Mouse (Mus musculus) stomach, embryonic 16.5 days (tissue): Measurements from ENCODE around the gene Snx18. TPM values are rescaled to one million over a fixed set of nuclear protein-coding genes. Genes with fewer than 3 reads are reported as not detected.

Experiments used
- ATAC-seq: fragments of 200-750 bp; cut with Nextera tagmentation; 2 replicates; pipeline ENCODE4 v1.8.0; 2017; ENCODE audit warnings: moderate number of reproducible peaks, moderate TSS enrichment; ENCODE audit not compliant: insufficient read depth, low FRiP score
- H3K27ac ChIP-seq: fragments of 300-500 bp; sonication (generic); 2 replicates; pipeline ENCODE4 v1.5.1; 2014; ENCODE audit warnings: low read length
- H3K27me3 ChIP-seq: fragments of 300-500 bp; sonication (generic); 2 replicates; pipeline ENCODE4 v1.6.1; 2014; ENCODE audit warnings: low read length, control low read depth, mixed read lengths; ENCODE audit not compliant: control insufficient read depth, insufficient read depth
- H3K36me3 ChIP-seq: fragments of 300-500 bp; sonication (generic); 2 replicates; pipeline ENCODE4 v1.6.1; 2014; ENCODE audit warnings: low read length; ENCODE audit not compliant: control insufficient read depth, insufficient read depth
- H3K4me1 ChIP-seq: fragments of 300-500 bp; sonication (generic); 2 replicates; pipeline ENCODE4 v1.6.1; 2014; ENCODE audit warnings: low read length, control low read depth, mixed read lengths; ENCODE audit not compliant: control insufficient read depth, insufficient read depth
- H3K4me2 ChIP-seq: fragments of 300-500 bp; sonication (generic); 2 replicates; pipeline ENCODE4 v1.6.1; 2014; ENCODE audit warnings: low read depth, low read length, mixed read lengths
- H3K4me3 ChIP-seq: fragments of 300-500 bp; sonication (generic); replicated peaks from 2 replicates; pipeline ENCODE4 v1.5.1; 2014; ENCODE audit warnings: mild to moderate bottlenecking, low read length
- H3K9ac ChIP-seq: fragments of 300-500 bp; sonication (generic); 2 replicates; pipeline ENCODE4 v1.6.1; 2014; ENCODE audit warnings: low read length
- H3K9me3 ChIP-seq: fragments of 300-500 bp; sonication (generic); replicated peaks from 2 replicates; pipeline ENCODE4 v1.6.1; 2016; ENCODE audit warnings: low read length, control low read depth; ENCODE audit not compliant: control insufficient read depth
- WGBS: fragments of 180-500 bp; shearing (Covaris S2); extraction: QIAGEN DNeasy Blood & Tissue Kit; methylation state at CpG from one replicate; pipeline ENCODE4 v1.1.7; 2014; 5-methylcytosine and 5-hydroxymethylcytosine counted together
- polyA plus RNA-seq: library from polyadenylated mRNA; unstranded; fragments of >200 nt; fragmentation: Nextera tagmentation; extraction: Ambion mirVana; gene quantifications from 2 replicates; pipeline ENCODE4 v1.2.1, GENCODE M21; 2015

Snx18 gene
- polyA plus RNA-seq, 1 experiment from 2014 or later = 13.6 TPM

DNA sequence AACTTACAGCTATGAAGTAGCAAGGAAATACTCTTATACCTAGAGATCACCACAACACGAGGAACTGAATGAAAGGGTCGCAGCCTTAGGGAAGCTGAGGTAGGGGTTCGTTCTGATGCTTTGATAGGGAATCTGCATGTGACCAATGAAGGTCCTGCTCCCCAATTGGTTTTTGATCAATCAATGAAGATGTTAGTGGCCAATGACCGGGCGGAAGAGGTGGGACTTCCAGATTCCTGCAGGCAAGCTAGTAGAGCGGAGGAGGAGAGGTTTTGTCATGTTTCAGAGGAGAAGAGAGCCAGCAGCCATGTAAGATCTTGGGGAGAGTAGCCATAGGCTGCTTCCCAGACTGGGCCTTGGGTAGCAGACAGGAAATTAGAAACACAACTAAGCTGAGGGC lies 33.9 kb downstream of the Snx18 start:
- Histone ChIP-seq H3K36me3 (no peaks in the 10 kb centered on the region), H3K4me2 (no peak overlapping the region), H3K4me3 (no peak overlapping the region), H3K27ac (no peak overlapping the region), H3K9ac (no peak overlapping the region), H3K27me3 (no peaks in the 10 kb centered on the region), H3K4me1 (0 out of 2 replicates have a peak, but pooled peaks cover 3% of the 10 kb centered on the region), H3K9me3 (no peaks in the 10 kb centered on the region)
- ATAC-seq = no peak
- 82% methylated on average over 6 of the region's 6 CpGs for WGBS

DNA sequence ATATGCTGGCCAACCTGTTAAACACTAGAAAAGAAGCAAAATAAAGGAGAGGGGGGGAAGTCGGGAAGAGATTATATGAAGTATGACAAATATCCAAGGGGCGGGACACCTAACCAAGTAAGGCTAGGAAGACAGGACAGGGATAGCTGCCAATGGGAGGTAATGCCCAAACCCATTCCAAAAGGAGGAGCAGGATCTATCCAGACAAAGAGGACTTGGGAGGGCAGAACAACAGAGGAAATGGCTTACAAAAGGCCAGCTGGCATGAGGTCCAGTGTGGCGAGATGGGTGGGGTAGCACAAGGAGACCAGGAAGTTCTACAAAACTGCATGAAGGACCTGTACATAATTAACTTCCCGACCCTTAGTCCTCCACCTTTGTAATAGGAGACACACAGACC lies 34.8 kb downstream of the Snx18 start:
- H3K27me3 ChIP-seq = no peaks in the 10 kb centered on the region
- H3K27ac ChIP-seq = no peak overlapping the region
- H3K4me1 ChIP-seq = 0 out of 2 replicates have a peak, but pooled peaks cover 3% of the 10 kb centered on the region
- H3K9ac ChIP-seq = no peak overlapping the region
- 71% methylated on average over 4 of the region's 4 CpGs for WGBS
- H3K9me3 ChIP-seq = no peaks in the 10 kb centered on the region
- H3K4me2 ChIP-seq = no peak overlapping the region
- no peak for ATAC-seq
- H3K4me3 ChIP-seq = no peak overlapping the region
- no peaks in the 10 kb centered on the region for H3K36me3 ChIP-seq

DNA sequence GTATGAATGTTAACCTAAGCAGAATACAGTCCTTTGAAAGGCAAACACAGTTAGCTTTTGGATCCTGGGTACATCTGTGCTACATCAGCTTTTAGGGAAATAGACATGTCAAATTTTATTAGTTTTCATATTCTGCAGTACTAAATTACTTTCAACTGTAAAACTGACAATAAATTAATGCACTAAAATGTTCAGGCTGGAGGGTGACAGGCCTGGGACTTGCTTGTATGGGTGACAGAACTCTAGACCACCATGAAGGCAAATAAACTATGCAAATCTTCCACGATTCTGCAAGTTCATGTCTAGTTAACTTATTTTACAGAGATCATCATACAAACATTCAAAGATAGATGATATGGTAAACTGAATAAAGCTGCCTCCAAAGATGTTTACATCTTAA lies 36.3 kb downstream of the Snx18 start:
- no peak overlapping the region for H3K9ac ChIP-seq
- H3K4me1 ChIP-seq = no peaks in the 10 kb centered on the region
- WGBS = 38% methylated on average over 1 of the region's 1 CpGs
- no peak overlapping the region for H3K4me3 ChIP-seq
- no peaks in the 10 kb centered on the region for H3K36me3 ChIP-seq
- ATAC-seq = no peak
- H3K9me3 ChIP-seq = no peaks in the 10 kb centered on the region
- H3K27ac ChIP-seq = no peak overlapping the region
- no peak overlapping the region for H3K4me2 ChIP-seq
- no peaks in the 10 kb centered on the region for H3K27me3 ChIP-seq

DNA sequence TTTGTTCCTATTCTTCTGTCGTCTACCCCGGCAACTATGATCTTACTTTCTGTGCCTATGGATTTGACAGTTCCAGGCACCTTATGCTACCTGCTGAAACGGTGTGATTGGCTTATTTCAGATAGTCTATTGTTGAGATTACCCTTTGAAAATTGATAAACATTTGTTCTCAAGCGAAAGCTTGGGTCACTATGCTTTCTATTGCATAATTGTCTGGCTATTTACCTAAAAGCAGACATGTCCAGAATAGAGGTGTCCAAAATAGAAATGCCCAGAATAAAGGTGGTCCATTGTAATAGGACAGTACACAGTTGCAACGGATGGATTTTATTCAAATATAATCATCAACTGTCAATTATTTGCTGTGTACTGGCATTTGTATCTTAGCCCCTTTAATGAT lies 36.9 kb downstream of the Snx18 start:
- Histone ChIP-seq H3K9ac (no peak overlapping the region), H3K4me2 (no peak overlapping the region), H3K36me3 (no peaks in the 10 kb centered on the region), H3K9me3 (no peaks in the 10 kb centered on the region), H3K4me3 (no peak overlapping the region), H3K27me3 (no peaks in the 10 kb centered on the region), H3K27ac (no peak overlapping the region), H3K4me1 (no peaks in the 10 kb centered on the region)
- 80% methylated on average over 5 of the region's 5 CpGs for WGBS
- no peak for ATAC-seq

DNA sequence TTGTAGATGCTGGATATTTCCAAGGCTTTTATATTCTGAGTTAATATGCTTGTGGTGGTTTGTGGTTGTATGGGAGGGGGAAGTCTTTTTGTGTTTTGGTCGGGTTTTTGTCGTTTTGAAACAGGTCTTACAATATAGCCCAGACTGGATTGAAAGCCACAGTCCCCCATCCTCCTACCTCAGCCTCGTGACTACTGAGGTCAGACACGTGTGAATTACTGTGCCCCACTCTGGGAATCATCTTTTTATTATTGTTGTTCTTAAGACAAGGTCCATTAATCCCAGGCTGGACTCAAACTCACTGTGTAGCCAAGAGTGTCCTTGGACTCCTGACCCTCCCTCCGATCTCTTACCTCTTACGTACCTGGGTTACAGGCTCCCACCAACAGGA lies 38.0 kb downstream of the Snx18 start:
- WGBS = 69% methylated on average over 6 of the region's 6 CpGs
- no peaks in the 10 kb centered on the region for H3K9me3 ChIP-seq
- no peak overlapping the region for H3K4me2 ChIP-seq
- no peaks in the 10 kb centered on the region for H3K36me3 ChIP-seq
- no peak overlapping the region for H3K4me3 ChIP-seq
- no peaks in the 10 kb centered on the region for H3K4me1 ChIP-seq
- H3K27me3 ChIP-seq = no peaks in the 10 kb centered on the region
- no peak overlapping the region for H3K9ac ChIP-seq
- ATAC-seq = no peak
- H3K27ac ChIP-seq = no peak overlapping the region

DNA sequence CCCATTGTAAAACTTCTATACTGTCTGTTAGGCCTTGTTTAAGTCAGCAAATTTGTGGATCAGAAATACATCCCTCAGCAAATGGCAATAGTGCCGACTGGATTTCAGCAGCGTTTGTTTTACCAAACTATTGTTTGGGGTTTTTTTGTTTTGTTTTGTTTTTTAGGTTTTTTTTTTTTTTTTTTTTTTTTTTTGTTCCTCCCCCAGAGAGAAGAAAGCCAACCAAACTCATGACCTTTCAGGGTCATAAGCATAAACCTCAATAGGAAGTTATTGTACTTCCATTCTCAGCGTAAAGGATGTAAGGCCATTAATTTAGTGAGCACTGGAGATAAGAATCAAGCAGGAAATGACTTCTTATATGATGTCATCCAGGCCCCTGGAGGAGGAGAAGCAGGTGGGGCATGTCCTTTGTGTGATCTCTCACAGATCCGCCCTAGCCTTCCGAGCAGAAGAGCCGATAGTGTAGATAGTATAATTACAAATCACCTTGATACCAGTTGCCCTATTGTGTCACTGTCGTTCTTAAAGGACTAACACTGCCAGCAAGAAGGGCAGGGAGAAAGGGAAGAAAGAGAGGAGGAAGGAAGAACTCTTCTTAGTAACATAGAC lies 38.5 kb downstream of the Snx18 start:
- no peak overlapping the region for H3K4me2 ChIP-seq
- H3K36me3 ChIP-seq = no peaks in the 10 kb centered on the region
- no peaks in the 10 kb centered on the region for H3K27me3 ChIP-seq
- ATAC-seq = no peak
- H3K4me1 ChIP-seq = no peaks in the 10 kb centered on the region
- no peak overlapping the region for H3K4me3 ChIP-seq
- H3K9ac ChIP-seq = no peak overlapping the region
- no peaks in the 10 kb centered on the region for H3K9me3 ChIP-seq
- 41% methylated on average over 7 of the region's 7 CpGs for WGBS
- H3K27ac ChIP-seq = no peak overlapping the region

DNA sequence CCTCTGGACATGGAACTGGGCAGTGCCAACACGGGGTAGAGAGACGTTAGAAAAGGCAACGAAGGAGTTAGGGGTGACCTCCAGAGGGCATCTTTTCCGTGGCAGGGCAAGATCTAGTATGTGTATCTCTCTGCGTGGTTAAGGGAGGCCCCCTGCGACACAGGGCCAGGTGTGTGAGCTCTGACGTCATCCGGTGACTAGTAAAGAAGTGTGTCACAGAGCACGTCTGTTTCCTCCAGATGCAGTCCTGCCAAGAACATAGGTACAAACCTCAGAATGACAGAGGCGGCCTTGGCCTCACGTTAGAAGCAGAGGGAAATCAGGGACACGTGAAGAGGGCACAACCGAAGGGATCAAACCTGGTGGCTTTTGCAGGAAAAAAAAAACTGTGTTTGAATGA lies 44.1 kb downstream of the Snx18 start:
- no peaks in the 10 kb centered on the region for H3K36me3 ChIP-seq
- H3K9me3 ChIP-seq = no peaks in the 10 kb centered on the region
- H3K4me1 ChIP-seq = no peaks in the 10 kb centered on the region
- H3K27ac ChIP-seq = no peak overlapping the region
- no peak overlapping the region for H3K4me2 ChIP-seq
- H3K9ac ChIP-seq = no peak overlapping the region
- H3K4me3 ChIP-seq = no peak overlapping the region
- no peak for ATAC-seq
- no peaks in the 10 kb centered on the region for H3K27me3 ChIP-seq
- WGBS = 84% methylated on average over 13 of the region's 13 CpGs

DNA sequence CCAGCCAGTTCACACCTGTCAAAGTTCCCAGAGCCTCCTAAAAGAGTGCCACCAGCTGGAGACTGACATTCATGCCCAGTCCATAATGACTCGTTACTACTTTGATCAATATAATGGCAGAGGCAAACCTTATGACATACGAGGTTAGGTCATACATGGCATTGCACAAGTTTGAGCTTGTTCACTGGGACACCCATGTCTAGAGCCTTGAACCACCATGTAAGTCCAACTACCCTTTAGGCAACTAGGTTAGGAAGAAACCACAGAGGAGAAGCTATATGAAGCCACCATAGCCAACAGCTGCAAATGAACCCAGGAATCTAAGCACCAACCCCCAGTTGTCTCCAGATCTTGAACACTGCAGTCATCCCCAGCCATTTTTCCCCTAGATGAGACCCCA lies 45.0 kb downstream of the Snx18 start:
- Histone ChIP-seq H3K36me3 (no peaks in the 10 kb centered on the region), H3K4me3 (no peak overlapping the region), H3K4me2 (no peak overlapping the region), H3K27ac (no peak overlapping the region), H3K27me3 (no peaks in the 10 kb centered on the region), H3K9ac (no peak overlapping the region), H3K9me3 (no peaks in the 10 kb centered on the region), H3K4me1 (no peaks in the 10 kb centered on the region)
- ATAC-seq = no peak
- 83% methylated on average over 2 of the region's 2 CpGs for WGBS

DNA sequence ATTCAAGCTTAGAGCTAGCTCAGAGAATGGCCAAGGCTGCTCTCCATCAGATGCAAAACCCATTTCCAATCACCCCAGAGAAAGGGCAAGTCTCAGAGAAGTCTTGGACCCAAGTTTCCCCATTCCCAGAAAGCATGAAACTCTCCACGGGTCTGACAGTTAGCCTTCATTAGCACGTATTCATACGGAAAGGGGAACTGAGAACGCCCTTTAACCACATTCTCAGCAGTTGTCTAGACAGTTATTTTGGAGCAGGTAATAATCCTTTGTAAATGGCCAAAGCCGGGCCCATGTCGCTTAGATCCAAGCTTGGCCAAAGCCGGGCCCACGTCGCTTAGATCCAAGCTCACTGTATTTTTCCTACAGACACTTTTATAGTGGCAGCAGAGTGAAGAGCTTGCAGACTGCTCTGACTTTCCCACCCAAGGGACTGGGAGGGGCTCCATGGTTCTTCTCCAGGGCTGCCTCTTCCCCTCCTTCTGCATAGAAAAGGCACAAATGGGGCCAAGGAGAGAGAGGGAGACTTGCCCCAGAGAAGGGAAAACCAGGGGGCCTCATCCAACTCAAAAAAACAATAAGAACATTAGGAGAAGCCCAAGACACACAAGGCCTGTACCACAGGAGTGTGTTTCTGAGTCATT lies 46.2 kb downstream of the Snx18 start:
- no peaks in the 10 kb centered on the region for H3K36me3 ChIP-seq
- WGBS = 75% methylated on average over 9 of the region's 9 CpGs
- H3K27me3 ChIP-seq = no peaks in the 10 kb centered on the region
- H3K4me1 ChIP-seq = no peaks in the 10 kb centered on the region
- H3K9ac ChIP-seq = no peak overlapping the region
- no peaks in the 10 kb centered on the region for H3K9me3 ChIP-seq
- no peak overlapping the region for H3K27ac ChIP-seq
- H3K4me2 ChIP-seq = no peak overlapping the region
- ATAC-seq = no peak
- no peak overlapping the region for H3K4me3 ChIP-seq
